Mouse (Mus musculus): ENCODE results near the gene Sh3rf1. TPM values are rescaled to one million over a fixed set of nuclear protein-coding genes. Genes with fewer than 3 reads are reported as not detected.

Gene Sh3rf1
- total RNA-seq, 2 experiments from 2014 or later = 40.2 to 47.3 TPM

- peak; percentile 7 for DNase-seq
- intact Hi-C loops (cut with DNase I) = no loop called here
These were observed 93.3 kb downstream of the Sh3rf1 start for GRCm38 (mm10) chr8:61316813-61317534.

GRCm38 (mm10) chr8:61317535-61318136 is 94.0 kb downstream of the Sh3rf1 start:
- DNase-seq = no peak
- intact Hi-C loops (cut with DNase I) = no loop called here

GRCm38 (mm10) chr8:61321216-61321615 is 97.5 kb downstream of the Sh3rf1 start:
- DNase-seq = no peak
- intact Hi-C loops (cut with DNase I) = no loop called here

GRCm38 (mm10) chr8:61321780-61322179 is 98.1 kb downstream of the Sh3rf1 start:
- intact Hi-C loops (cut with DNase I) = no loop called here
- no peak for DNase-seq

- intact Hi-C loops (cut with DNase I) = no loop called here
- no peak for DNase-seq
These were observed 98.8 kb downstream of the Sh3rf1 start for GRCm38 (mm10) chr8:61322462-61322861.

GRCm38 (mm10) chr8:61324363-61324914 is 100.8 kb downstream of the Sh3rf1 start:
- DNase-seq = no peak
- intact Hi-C loops (cut with DNase I) = no loop called here

- intact Hi-C loops (cut with DNase I) = no loop called here
These were observed 101.5 kb downstream of the Sh3rf1 start for GRCm38 (mm10) chr8:61325014-61325715.

GRCm38 (mm10) chr8:61326281-61326680 is 102.6 kb downstream of the Sh3rf1 start:
- DNase-seq = no peak

More at GRCm38 (mm10) chr8:61325014-61325715, 101.5 kb downstream of the Sh3rf1 start:
- DNase-seq = peak; percentile 9

GRCm38 (mm10) chr8:61327333-61327732 is 103.7 kb downstream of the Sh3rf1 start:
- DNase-seq = no peak
- intact Hi-C loops (cut with DNase I) = no loop called here

More at GRCm38 (mm10) chr8:61326281-61326680, 102.6 kb downstream of the Sh3rf1 start:
- intact Hi-C loops (cut with DNase I) = no loop called here

GRCm38 (mm10) chr8:61339629-61340028 is 116.0 kb downstream of the Sh3rf1 start:
- DNase-seq = no peak
- intact Hi-C loops (cut with DNase I) = no loop called here

GRCm38 (mm10) chr8:61340283-61340984 is 116.8 kb downstream of the Sh3rf1 start:
- intact Hi-C loops (cut with DNase I) = no loop called here
- no peak for DNase-seq

GRCm38 (mm10) chr8:61341587-61342441 is 118.1 kb downstream of the Sh3rf1 start:
- intact Hi-C loops (cut with DNase I) = no loop called here
- no peak for DNase-seq

- intact Hi-C loops (cut with DNase I) = no loop called here
- DNase-seq = no peak
These were observed 118.9 kb downstream of the Sh3rf1 start for GRCm38 (mm10) chr8:61342473-61343026.

- intact Hi-C loops (cut with DNase I) = no loop called here
- no peak for DNase-seq
These were observed 120.8 kb downstream of the Sh3rf1 start for GRCm38 (mm10) chr8:61344435-61344834.

GRCm38 (mm10) chr8:61346941-61347340 is 123.3 kb downstream of the Sh3rf1 start:
- no peak for DNase-seq
- intact Hi-C loops (cut with DNase I) = no loop called here

- no peak for DNase-seq
- intact Hi-C loops (cut with DNase I) = no loop called here
These were observed 123.9 kb downstream of the Sh3rf1 start for GRCm38 (mm10) chr8:61347526-61347925.

GRCm38 (mm10) chr8:61348029-61348428 is 124.4 kb downstream of the Sh3rf1 start:
- intact Hi-C loops (cut with DNase I) = no loop called here
- DNase-seq = no peak

- intact Hi-C loops (cut with DNase I) = no loop called here
- no peak for DNase-seq
These were observed 124.8 kb downstream of the Sh3rf1 start for GRCm38 (mm10) chr8:61348518-61348917.

- no peak for DNase-seq
- intact Hi-C loops (cut with DNase I) = loop anchor here (10.0 kb wide), 1 partner anchor 126 kb away; the partner anchor contains the start of gene Sh3rf1
These were observed 126.8 kb downstream of the Sh3rf1 start for GRCm38 (mm10) chr8:61350443-61350842.
